Mouse (Mus musculus) stomach, embryonic 14.5 days (tissue): ENCODE results near the gene Ano10. TPM values are rescaled to one million over a fixed set of nuclear protein-coding genes. Genes with fewer than 3 reads are reported as not detected.

Source experiments
- ATAC-seq: fragments of 200-750 bp; cut with Nextera tagmentation; 2 replicates; pipeline ENCODE4 v1.8.0; 2017; ENCODE audit warnings: low read depth, moderate TSS enrichment; ENCODE audit not compliant: insufficient number of reproducible peaks, insufficient read depth, low FRiP score
- H3K27ac ChIP-seq: fragments of 300-500 bp; sonication (generic); 2 replicates; pipeline ENCODE4 v1.5.1; 2014; ENCODE audit warnings: mild to moderate bottlenecking, low read length, moderate library complexity, mixed read lengths
- H3K27me3 ChIP-seq: fragments of 300-500 bp; sonication (generic); 2 replicates; pipeline ENCODE4 v1.6.1; 2014; ENCODE audit warnings: low read length, control low read depth, mixed read lengths; ENCODE audit not compliant: control insufficient read depth, insufficient read depth
- H3K36me3 ChIP-seq: fragments of 300-500 bp; sonication (generic); 2 replicates; pipeline ENCODE4 v1.6.1; 2014; ENCODE audit warnings: mild to moderate bottlenecking, control low read depth, low read length, moderate library complexity, mixed read lengths; ENCODE audit not compliant: control insufficient read depth, insufficient read depth
- H3K4me1 ChIP-seq: fragments of 300-500 bp; sonication (generic); 2 replicates; pipeline ENCODE4 v1.6.1; 2014; ENCODE audit warnings: low read length, control low read depth, mixed read lengths; ENCODE audit not compliant: control insufficient read depth, insufficient read depth
- H3K4me2 ChIP-seq: fragments of 300-500 bp; sonication (generic); replicated peaks from 2 replicates; pipeline ENCODE4 v1.6.1; 2014; ENCODE audit warnings: low read depth, low read length, control low read depth
- H3K4me3 ChIP-seq: fragments of 300-500 bp; sonication (generic); 2 replicates; pipeline ENCODE4 v1.5.1; 2014; ENCODE audit warnings: low read depth, low read length, control low read depth
- H3K9ac ChIP-seq: fragments of 300-500 bp; sonication (generic); replicated peaks from 2 replicates; pipeline ENCODE4 v1.6.1; 2014; ENCODE audit warnings: low read depth, mild to moderate bottlenecking, control low read depth, low read length, moderate library complexity, mixed read lengths
- H3K9me3 ChIP-seq: fragments of 300-500 bp; sonication (generic); 2 replicates; pipeline ENCODE4 v1.6.1; 2016; ENCODE audit warnings: low read depth, low read length, control low read depth; ENCODE audit not compliant: control insufficient read depth
- WGBS: fragments of 180-500 bp; shearing (Covaris S2); extraction: QIAGEN DNeasy Blood & Tissue Kit; methylation state at CpG from one replicate; pipeline ENCODE4 v1.1.7; 2014; 5-methylcytosine and 5-hydroxymethylcytosine counted together
- microRNA-seq: library from miRNA; unstranded; fragments of <30 nt; microRNA quantifications from one replicate; pipeline ENCODE4, GENCODE M21; 2016
- polyA plus RNA-seq: library from polyadenylated mRNA; unstranded; fragments of >200 nt; fragmentation: Nextera tagmentation; extraction: Ambion mirVana; gene quantifications from 2 replicates; pipeline ENCODE4 v1.2.1, GENCODE M21; 2014

The Ano10 gene
- polyA plus RNA-seq, 1 experiment from 2014 or later = 46.0 TPM

DNA sequence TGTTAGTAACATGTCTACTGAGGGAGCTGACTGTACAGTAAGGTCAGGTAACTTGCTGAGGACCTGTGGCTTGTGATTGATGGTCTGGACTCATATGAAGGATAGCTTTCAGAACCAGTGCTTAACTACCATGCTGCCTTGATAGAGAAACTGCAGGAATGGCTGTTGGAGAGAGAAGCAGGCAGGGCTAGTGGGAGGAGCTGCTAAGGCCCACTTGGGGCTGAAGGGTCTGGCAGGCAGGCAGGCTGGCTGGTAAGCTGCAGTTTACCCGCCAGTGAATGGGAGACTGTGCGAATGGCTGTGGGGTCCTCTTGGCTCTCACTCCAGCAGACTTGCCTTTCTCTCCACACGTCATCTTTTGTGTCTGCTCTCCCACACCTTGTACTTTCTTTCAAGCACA, 163.6 kb downstream of the Ano10 start:
- ATAC-seq = no peak
- no peaks in the 10 kb centered on the region for H3K9me3 ChIP-seq
- peaks cover 14% of the 10 kb centered on the region; the same call in 1 of the 2 replicates for H3K4me1 ChIP-seq
- H3K27me3 ChIP-seq = no peaks in the 10 kb centered on the region
- H3K4me2 ChIP-seq = no peak overlapping the region
- H3K4me3 ChIP-seq = no peak overlapping the region
- H3K36me3 ChIP-seq = peaks cover 8% of the 10 kb centered on the region; the same call in 1 of the 2 replicates
- no peak overlapping the region for H3K9ac ChIP-seq
- no peak overlapping the region; the same call in 1 of the 2 replicates for H3K27ac ChIP-seq
- 12% methylated on average over 3 of the region's 3 CpGs for WGBS

GRCm38 (mm10) chr9:122128686-122129085, 165.5 kb downstream of the Ano10 start:
- Histone ChIP-seq H3K9me3 (no peaks in the 10 kb centered on the region), H3K4me3 (no peak overlapping the region), H3K4me2 (no peak overlapping the region), H3K27me3 (no peaks in the 10 kb centered on the region), H3K4me1 (peaks cover 12% of the 10 kb centered on the region; the same call in 1 of the 2 replicates), H3K27ac (no peak overlapping the region), H3K36me3 (0 out of 2 replicates have a peak, but pooled peaks cover 6% of the 10 kb centered on the region), H3K9ac (no peak overlapping the region)
- ATAC-seq = no peak
- 65% methylated on average over 5 of the region's 5 CpGs for WGBS

GRCm38 (mm10) chr9:122127271-122127785, 166.9 kb downstream of the Ano10 start:
- 0 out of 2 replicates have a peak, but pooled peaks cover 1% of the 10 kb centered on the region for H3K36me3 ChIP-seq
- H3K4me1 ChIP-seq = peaks cover 12% of the 10 kb centered on the region; the same call in 1 of the 2 replicates
- H3K9me3 ChIP-seq = no peaks in the 10 kb centered on the region
- 76% methylated on average over 3 of the region's 3 CpGs for WGBS
- H3K27me3 ChIP-seq = no peaks in the 10 kb centered on the region
- no peak overlapping the region for H3K9ac ChIP-seq
- H3K27ac ChIP-seq = no peak overlapping the region
- H3K4me2 ChIP-seq = no peak overlapping the region
- H3K4me3 ChIP-seq = no peak overlapping the region
- ATAC-seq = no peak

GRCm38 (mm10) chr9:122126790-122127189, 167.4 kb downstream of the Ano10 start:
- no peak for ATAC-seq
- Histone ChIP-seq H3K9ac (no peak overlapping the region), H3K27ac (no peak overlapping the region), H3K4me3 (no peak overlapping the region), H3K4me2 (no peak overlapping the region), H3K27me3 (no peaks in the 10 kb centered on the region), H3K4me1 (peaks cover 16% of the 10 kb centered on the region; the same call in 1 of the 2 replicates), H3K36me3 (no peaks in the 10 kb centered on the region; the same call in 1 of the 2 replicates), H3K9me3 (no peaks in the 10 kb centered on the region)
- WGBS = 83% methylated on average over 8 of the region's 8 CpGs

Small RNA genes within 50 kb of the gene (microRNA-seq; reads per million reads assigned to microRNA genes)
- not detected for gene Mir8106

Other genes starting within 250 kb of the Ano10 start
- gene Snrk, start 177.2 kb downstream of the Ano10 start, polyA plus RNA-seq = 37.2 and 40.3 TPM in 2 replicates
- 23.8 and 24.6 TPM in 2 replicates for gene Abhd5, start 57.2 kb upstream of the Ano10 start, polyA plus RNA-seq